Mouse (Mus musculus) lung, embryonic 14.5 days (tissue): ENCODE data around the gene Immp2l. TPM values are rescaled to one million over a fixed set of nuclear protein-coding genes. Genes with fewer than 3 reads are reported as not detected.
A peak's percentile ranks its signal among the peaks of the same experiment; 100 is the strongest.

ENCODE experiments used
- ATAC-seq: fragments of 200-750 bp; cut with Nextera tagmentation; 2 replicates; pipeline ENCODE4 v1.8.0; 2017; ENCODE audit warnings: mild to moderate bottlenecking, moderate TSS enrichment, moderate library complexity; ENCODE audit not compliant: insufficient read depth
- DNase-seq: peaks from one replicate; pipeline ENCODE4 v3.0.0-alpha.2; 2015
- H3K27ac ChIP-seq: fragments of 300-500 bp; sonication (generic); 2 replicates; pipeline ENCODE4 v1.5.1; 2014; ENCODE audit warnings: low read depth, mild to moderate bottlenecking, moderate library complexity
- H3K27me3 ChIP-seq: fragments of 300-500 bp; sonication (generic); 2 replicates; pipeline ENCODE4 v1.6.1; 2014; ENCODE audit warnings: low read length, control low read depth; ENCODE audit not compliant: insufficient read depth
- H3K36me3 ChIP-seq: fragments of 300-500 bp; sonication (generic); 2 replicates; pipeline ENCODE4 v1.6.1; 2014; ENCODE audit warnings: control low read depth; ENCODE audit not compliant: insufficient read depth
- H3K4me1 ChIP-seq: fragments of 300-500 bp; sonication (generic); 2 replicates; pipeline ENCODE4 v1.6.1; 2014; ENCODE audit warnings: antibody characterized with exemption, control low read depth; ENCODE audit not compliant: insufficient read depth
- H3K4me2 ChIP-seq: fragments of 300-500 bp; sonication (generic); 2 replicates; pipeline ENCODE4 v1.6.1; 2014; ENCODE audit warnings: mild to moderate bottlenecking
- H3K4me3 ChIP-seq: fragments of 300-500 bp; sonication (generic); 2 replicates; pipeline ENCODE4 v1.5.1; 2014; ENCODE audit warnings: low read depth, low read length
- H3K9ac ChIP-seq: fragments of 300-500 bp; sonication (generic); 2 replicates; pipeline ENCODE4 v1.6.1; 2014
- H3K9me3 ChIP-seq: fragments of 300-500 bp; sonication (generic); 2 replicates; pipeline ENCODE4 v1.6.1; 2016; ENCODE audit warnings: low read depth, low read length, control low read depth
- CTCF ChIP-seq: IDR thresholded peaks from 2 replicates; pipeline ENCODE4 v1.5.1; 2016; ENCODE audit warnings: antibody characterized with exemption, low read depth
- WGBS: fragments of 180-500 bp; shearing (Covaris S2); extraction: QIAGEN DNeasy Blood & Tissue Kit; methylation state at CpG from one replicate; pipeline ENCODE4 v1.1.7; 2014; 5-methylcytosine and 5-hydroxymethylcytosine counted together
- polyA plus RNA-seq: library from polyadenylated mRNA; unstranded; fragments of >200 nt; fragmentation: Nextera tagmentation; extraction: Ambion mirVana; gene quantifications from 2 replicates; pipeline ENCODE4 v1.2.1, GENCODE M21; 2014

Immp2l gene
- polyA plus RNA-seq, 1 experiment from 2014 or later: 12.5 TPM

GRCm38 (mm10) chr12:41486331-41486730, 462.4 kb downstream of the Immp2l start, which contains the start of gene Lrrn3:
Gene Lrrn3 (minus strand): TSS chr12:41486431.
- H3K4me3 ChIP-seq: peak within 1 kb of the TSS; percentile 43
- no peaks in the 10 kb centered on the region for H3K27me3 ChIP-seq
- peak; percentile 18; the same call in 1 of the 2 replicates for ATAC-seq

GRCm38 (mm10) chr12:41487005-41487404, 463.1 kb downstream of the Immp2l start:
- 17% methylated on average over 5 of the region's 5 CpGs for WGBS
- 0 out of 2 replicates have a peak, but pooled peaks have one; percentile 50 for ATAC-seq
- peak; percentile 90 for TF ChIP-seq CTCF

More at GRCm38 (mm10) chr12:41486331-41486730, 462.4 kb downstream of the Immp2l start, which contains the start of gene Lrrn3:
- peak within 1 kb of the TSS; percentile 67 for H3K4me2 ChIP-seq
- H3K9ac ChIP-seq: peak within 1 kb of the TSS; percentile 52
- 86% methylated on average over 1 of the region's 1 CpGs for WGBS
- no peaks in the 10 kb centered on the region for H3K9me3 ChIP-seq
- no peak for TF ChIP-seq CTCF
- H3K27ac ChIP-seq: peak within 1 kb of the TSS; percentile 27; the same call in 1 of the 2 replicates
- DNase-seq: no peak
- no peaks in the 10 kb centered on the region for H3K36me3 ChIP-seq
- 0 out of 2 replicates have a peak, but pooled peaks cover 2% of the 10 kb centered on the region for H3K4me1 ChIP-seq

GRCm38 (mm10) chr12:41494620-41495019, 470.7 kb downstream of the Immp2l start:
- Histone ChIP-seq H3K27ac (no peak overlapping the region), H3K4me2 (no peak overlapping the region), H3K9me3 (no peaks in the 10 kb centered on the region), H3K4me1 (no peaks in the 10 kb centered on the region), H3K27me3 (no peaks in the 10 kb centered on the region), H3K4me3 (no peak overlapping the region), H3K9ac (no peak overlapping the region), H3K36me3 (no peaks in the 10 kb centered on the region)
- WGBS: 43% methylated on average over 10 of the region's 10 CpGs
- no peak for TF ChIP-seq CTCF
- DNase-seq (peak; percentile 15), ATAC-seq (no peak)

More at GRCm38 (mm10) chr12:41487005-41487404, 463.1 kb downstream of the Immp2l start:
- no peaks in the 10 kb centered on the region for H3K27me3 ChIP-seq
- H3K9me3 ChIP-seq: no peaks in the 10 kb centered on the region
- no peak overlapping the region for H3K9ac ChIP-seq
- H3K27ac ChIP-seq: no peak overlapping the region
- H3K4me3 ChIP-seq: no peak overlapping the region
- no peak overlapping the region for H3K4me2 ChIP-seq
- no peaks in the 10 kb centered on the region for H3K36me3 ChIP-seq
- DNase-seq: peak; percentile 86
- 0 out of 2 replicates have a peak, but pooled peaks cover 2% of the 10 kb centered on the region for H3K4me1 ChIP-seq

- no peak overlapping the region for H3K9ac ChIP-seq
- no peaks in the 10 kb centered on the region for H3K9me3 ChIP-seq
- H3K4me2 ChIP-seq: peak overlapping the region; percentile 11; the same call in 1 of the 2 replicates
- H3K4me3 ChIP-seq: no peak overlapping the region
- no peaks in the 10 kb centered on the region for H3K27me3 ChIP-seq
- peaks cover 3% of the 10 kb centered on the region; the same call in 1 of the 2 replicates for H3K4me1 ChIP-seq
- ATAC-seq (peak; percentile 93), DNase-seq (peak; percentile 87)
- no peak for TF ChIP-seq CTCF
- WGBS: 34% methylated on average over 9 of the region's 9 CpGs
- H3K36me3 ChIP-seq: no peaks in the 10 kb centered on the region
- H3K27ac ChIP-seq: peak overlapping the region; percentile 59; the same call in 1 of the 2 replicates
Measured at GRCm38 (mm10) chr12:41500049-41500820, 476.3 kb downstream of the Immp2l start.

GRCm38 (mm10) chr12:41508610-41509009, 484.7 kb downstream of the Immp2l start:
- DNase-seq: no peak
- ATAC-seq: no peak
- WGBS: 85% methylated on average over 4 of the region's 4 CpGs
- Histone ChIP-seq H3K4me3 (no peak overlapping the region), H3K4me1 (no peaks in the 10 kb centered on the region), H3K9me3 (no peaks in the 10 kb centered on the region), H3K36me3 (no peaks in the 10 kb centered on the region), H3K27ac (no peak overlapping the region), H3K27me3 (no peaks in the 10 kb centered on the region), H3K9ac (no peak overlapping the region), H3K4me2 (no peak overlapping the region)
- no peak for TF ChIP-seq CTCF

GRCm38 (mm10) chr12:41510588-41510987, 486.7 kb downstream of the Immp2l start:
- Histone ChIP-seq H3K9me3 (no peaks in the 10 kb centered on the region), H3K4me2 (no peak overlapping the region), H3K4me1 (no peaks in the 10 kb centered on the region), H3K36me3 (no peaks in the 10 kb centered on the region), H3K27me3 (no peaks in the 10 kb centered on the region), H3K27ac (no peak overlapping the region), H3K4me3 (no peak overlapping the region), H3K9ac (no peak overlapping the region)
- no peak; the same call in 1 of the 2 replicates for ATAC-seq
- TF ChIP-seq CTCF: no peak
- WGBS: 51% methylated on average over 3 of the region's 3 CpGs
- DNase-seq: peak; percentile 62

GRCm38 (mm10) chr12:41518897-41519296, 495.0 kb downstream of the Immp2l start:
- H3K27me3 ChIP-seq: no peaks in the 10 kb centered on the region

More at GRCm38 (mm10) chr12:41518897-41519296, 495.0 kb downstream of the Immp2l start:
- peak; percentile 57 for DNase-seq
- Histone ChIP-seq H3K4me1 (no peaks in the 10 kb centered on the region), H3K36me3 (no peaks in the 10 kb centered on the region), H3K4me3 (no peak overlapping the region), H3K4me2 (no peak overlapping the region), H3K9me3 (no peaks in the 10 kb centered on the region), H3K9ac (no peak overlapping the region), H3K27ac (no peak overlapping the region)
- ATAC-seq: peak; percentile 56
- WGBS: 47% methylated on average over 5 of the region's 5 CpGs
- no peak for TF ChIP-seq CTCF
